Mouse (Mus musculus) stomach, postnatal 0 days (tissue): Measurements from ENCODE around the gene Ccdc83.
A peak's percentile ranks its signal among the peaks of the same experiment; 100 is the strongest.

Experiments
- CTCF ChIP-seq: IDR thresholded peaks from 2 replicates; pipeline ENCODE4 v1.5.1; 2016; ENCODE audit warnings: antibody characterized with exemption, low read depth, mild to moderate bottlenecking, moderate library complexity
- EP300 ChIP-seq: optimal IDR thresholded peaks from 2 replicates; pipeline ENCODE3; 2016; ENCODE audit warnings: antibody characterized with exemption

DNA sequence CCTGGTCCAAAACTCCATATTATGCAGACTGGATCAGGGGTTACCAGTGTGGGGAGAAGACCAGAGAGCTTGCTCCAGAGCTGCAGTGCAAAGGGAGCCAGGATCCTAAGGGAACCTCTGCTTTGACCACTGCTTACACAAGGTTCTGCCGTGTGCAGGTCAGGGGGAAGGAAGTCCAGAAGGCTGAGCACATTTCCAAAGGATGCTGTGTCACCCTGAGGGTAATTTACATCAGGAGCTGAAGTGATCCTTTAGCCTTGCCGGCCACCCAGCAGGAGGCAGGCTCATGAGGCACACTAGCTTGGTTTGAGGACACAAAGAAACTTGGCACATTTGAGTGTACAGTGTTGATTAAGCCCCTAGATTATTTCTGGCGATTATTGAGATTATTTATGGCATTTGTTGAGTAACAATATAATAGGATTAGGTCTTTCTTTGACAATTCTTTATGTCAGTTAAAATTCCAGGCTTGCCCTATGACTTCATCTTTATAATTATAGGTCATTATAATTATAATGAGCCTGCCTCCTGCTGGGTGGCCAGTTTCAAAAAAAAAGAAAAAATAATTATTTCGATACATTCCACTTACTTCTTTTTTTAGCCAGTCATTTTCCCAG lies 29.2 kb downstream of the Ccdc83 start:
- TF ChIP-seq CTCF, result 0 out of 2 replicates have a peak, but pooled peaks have one; percentile 3
- TF ChIP-seq EP300, result no peak
